11 mouse cellular contexts compared by ENCODE assay signal in the genomic region with DNA sequence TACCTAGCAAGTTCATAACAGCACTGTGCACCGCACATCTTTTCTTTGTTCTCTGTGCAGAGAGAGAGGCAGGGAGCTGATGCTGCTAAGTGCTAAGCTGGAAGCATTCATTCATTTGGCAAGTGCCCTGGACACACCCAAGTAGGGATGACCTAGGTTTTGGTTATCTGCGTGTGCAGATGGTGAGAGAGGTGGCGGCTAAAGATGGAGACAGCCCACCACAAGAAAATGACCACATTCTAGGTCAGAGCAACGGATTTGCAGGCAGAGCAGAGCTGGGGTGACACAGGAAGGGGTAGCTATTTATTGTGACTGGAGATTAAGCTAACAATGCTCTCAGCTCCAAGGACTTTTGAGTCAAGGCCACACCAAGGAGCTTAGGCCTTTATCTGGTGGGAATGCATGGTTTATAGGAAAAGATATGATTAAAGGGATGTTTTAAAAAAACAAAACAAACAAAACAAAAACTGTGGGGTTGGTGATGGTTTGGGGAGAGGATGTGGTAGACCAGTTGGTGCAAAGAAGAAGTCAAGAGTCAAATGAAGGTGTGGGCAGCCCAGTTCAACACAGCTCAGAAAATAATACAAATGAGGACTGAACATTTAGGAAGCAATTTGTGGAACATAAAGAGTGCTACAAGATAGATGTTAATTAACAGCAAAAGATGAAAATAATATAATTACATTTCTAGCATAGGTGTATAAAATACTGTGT. TPM values are rescaled to one million over a fixed set of nuclear protein-coding genes. Genes with fewer than 3 reads are reported as not detected.
DNase-seq lines count a peak whose midpoint lies in the region; ATAC-seq lines count a peak whose summit lies in the region.
"Had no signal": no experiment of that assay in that cellular context is flagged by ENCODE, and none has a peak within 500 bp of the region (broad histone marks: within the 10 kb centered on the region; RNA-seq: fewer than 3 reads in every experiment).

No protein-coding gene starts in this region.

- peak; percentile 64; the same call in 1 of the 2 replicates for ATAC-seq in heart, embryonic 13.5 days (ENCODE audit: extremely low read depth, insufficient number of reproducible peaks, low FRiP score, low TSS enrichment)
- ATAC-seq: forebrain, postnatal 0 days had no signal

- no peak overlapping the region for H3K4me3 ChIP-seq in heart, embryonic 13.5 days
- H3K4me3 ChIP-seq in megakaryocyte, embryonic 14.5 days (replicated peaks) = peak overlapping the region; percentile 40

- H3K9ac ChIP-seq in heart, embryonic 13.5 days = no peak overlapping the region
- H3K9ac ChIP-seq: forebrain, postnatal 0 days had no signal

- no peaks in the 10 kb centered on the region for H3K9me3 ChIP-seq in heart, embryonic 13.5 days
- H3K9me3 ChIP-seq in megakaryocyte, embryonic 14.5 days = no peaks in the 10 kb centered on the region

- 58% methylated on average over 4 of the region's 4 CpGs for WGBS in heart, embryonic 13.5 days

- H3K36me3 ChIP-seq in heart, embryonic 13.5 days = peaks cover 7% of the 10 kb centered on the region; the same call in 1 of the 2 replicates
- H3K36me3 ChIP-seq in megakaryocyte, embryonic 14.5 days (replicated peaks; ENCODE audit: low read length) = peaks cover 82% of the 10 kb centered on the region

- no peak for DNase-seq in heart, adult 8-10 months (ENCODE audit: low spot score)
- peak; percentile 40 for DNase-seq in CD4-positive, CD25-positive, alpha-beta regulatory T cell, adult 2 months (ENCODE audit: low read depth, low spot score)
- peak; percentile 85 for DNase-seq in c-Kit-positive CD71-positive TER-119-positive erythroid progenitor cells, embryonic 14.5 days (ENCODE audit: low spot score)
- no peak for DNase-seq in urinary bladder, adult 2 months (ENCODE audit: low spot score)
- DNase-seq in gastrocnemius, postnatal 4 days (ENCODE audit: low spot score in 2 of 2) = no peak
- no peak for DNase-seq in urinary bladder, postnatal 25 days (ENCODE audit: low spot score)
- DNase-seq: cerebellum, adult 8-10 months; forebrain, postnatal 0 days had no signal

- peak overlapping the region; percentile 84 for H3K27ac ChIP-seq in heart, embryonic 13.5 days (replicated peaks)
- H3K27ac ChIP-seq: kidney, postnatal 0 days had no signal

- H3K27me3 ChIP-seq in heart, embryonic 13.5 days (replicated peaks) = no peaks in the 10 kb centered on the region
- H3K27me3 ChIP-seq in megakaryocyte, embryonic 14.5 days (replicated peaks) = no peaks in the 10 kb centered on the region

- peaks cover 58% of the 10 kb centered on the region for H3K4me1 ChIP-seq in heart, embryonic 13.5 days
- peaks cover 62% of the 10 kb centered on the region for H3K4me1 ChIP-seq in megakaryocyte, embryonic 14.5 days

- H3K4me2 ChIP-seq in heart, embryonic 13.5 days = peak overlapping the region; percentile 64

RNA-seq across cellular contexts. Expression of a gene that starts 49.9 kb away (rescaled TPM):
- 20.9 and 23.3 TPM in 2 replicates for polyA plus RNA-seq in heart, embryonic 13.5 days (2015; fragmentation: Nextera tagmentation; extraction: Ambion mirVana)
- 10 to 100 TPM; 20.7 to 25.8 (median 24.1) TPM for total RNA-seq in heart, adult 8-10 months (2022)
- 0.60 and 3.0 TPM in 2 replicates for polyA plus RNA-seq in megakaryocyte, embryonic 14.5 days (2012; ENCODE audit: insufficient read depth, low replicate concordance)
- 5.5 and 11.1 TPM in 2 replicates for polyA plus RNA-seq in urinary bladder, adult 2 months (2012; rRNA removed)
- total RNA-seq in gastrocnemius, postnatal 4 days (2021) = 10 to 100 TPM; 47.0 to 51.5 TPM

Comparison
In these comparisons a context has a peak if more than half of its experiments do, and no peak if none do; other contexts are left out.
1. DNase-seq: peak in CD4-positive, CD25-positive, alpha-beta regulatory T cell, adult 2 months (single experiment) and c-Kit-positive CD71-positive TER-119-positive erythroid progenitor cells, embryonic 14.5 days (single experiment); none in heart, adult 8-10 months (single experiment), urinary bladder, adult 2 months (single experiment), gastrocnemius, postnatal 4 days (0 of 2) and urinary bladder, postnatal 25 days (single experiment).